Mouse (Mus musculus) adrenal gland, postnatal 14 days (tissue): ENCODE results near the gene Fastk. TPM values are rescaled to one million over a fixed set of nuclear protein-coding genes. Genes with fewer than 3 reads are reported as not detected.

Experiments used
- DNase-seq: peaks from one replicate; pipeline ENCODE4 v3.0.0; 2021; ENCODE audit warnings: mixed read lengths
- long read RNA-seq, 2 experiments: library from polyadenylated mRNA; stranded (forward); transcript quantifications; one replicate each; pipeline ENCODE4 v2.0.0; 2021
- total RNA-seq: library from RNA; stranded (reverse); gene quantifications from 2 replicates; pipeline ENCODE4 v1.2.3, GENCODE M21; 2021

Fastk gene
- 113 and 122 TPM in 2 replicates for total RNA-seq
- long read RNA-seq, experiment 1, transcript Fastk-201 (10 exons, 1,893 nt), result major isoform, 125 of 232 reads
- long read RNA-seq, experiment 1, transcript Fastk-213 (9 exons, 2,552 nt), result minor isoform, 23 of 232 reads
- long read RNA-seq, experiment 1, partial matches to known transcripts, result 18 of 232 reads
- long read RNA-seq, experiment 1, other reads (novel, unspliced or antisense), result 66 of 232 reads
- long read RNA-seq, experiment 2, transcript Fastk-213 (9 exons, 2,552 nt), result minor isoform, 18 of 200 reads
- long read RNA-seq, experiment 2, transcript Fastk-201 (10 exons, 1,893 nt), result major isoform, 117 of 200 reads
- long read RNA-seq, experiment 2, partial matches to known transcripts, result 16 of 200 reads
- long read RNA-seq, experiment 2, other reads (novel, unspliced or antisense), result 44 of 200 reads

DNA sequence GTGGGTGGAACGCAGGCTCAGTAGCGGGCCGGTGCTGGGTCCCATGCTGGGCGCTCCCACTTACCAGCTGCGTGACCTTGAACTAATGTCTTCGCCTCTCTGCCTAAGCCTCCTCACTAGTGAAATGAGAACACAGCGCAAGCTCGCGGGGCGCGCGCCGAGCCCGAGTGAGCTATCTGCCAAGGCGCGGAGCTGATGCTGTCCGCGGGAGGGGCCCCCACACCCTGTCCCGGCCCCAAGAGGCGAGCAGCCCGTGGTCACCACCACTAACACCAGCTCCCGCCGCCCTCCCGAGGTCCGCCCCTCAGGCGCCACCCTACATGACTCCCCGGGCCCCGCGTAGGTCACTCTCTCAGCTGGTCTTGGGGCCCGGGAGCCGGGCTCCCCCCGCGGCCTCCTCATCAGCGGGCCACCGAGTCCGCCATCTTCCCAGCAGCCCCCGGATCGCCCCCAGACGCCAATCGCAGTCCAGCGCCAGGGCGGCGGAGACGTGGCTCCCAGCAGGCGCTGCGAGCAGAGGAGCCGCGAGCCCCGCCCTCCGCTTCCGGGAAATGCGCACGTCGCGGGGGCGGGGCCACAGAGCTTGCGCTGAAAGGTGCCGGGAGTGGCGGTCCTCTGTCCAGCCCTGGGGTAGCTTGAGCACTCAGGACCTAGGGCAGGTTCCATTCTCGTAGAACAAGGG, at the start of gene Fastk:
Gene Fastk, minus strand, starts transcription at position 542 of the 682 bp plus-strand sequence.
- DNase-seq, result peak; percentile 96

DNA sequence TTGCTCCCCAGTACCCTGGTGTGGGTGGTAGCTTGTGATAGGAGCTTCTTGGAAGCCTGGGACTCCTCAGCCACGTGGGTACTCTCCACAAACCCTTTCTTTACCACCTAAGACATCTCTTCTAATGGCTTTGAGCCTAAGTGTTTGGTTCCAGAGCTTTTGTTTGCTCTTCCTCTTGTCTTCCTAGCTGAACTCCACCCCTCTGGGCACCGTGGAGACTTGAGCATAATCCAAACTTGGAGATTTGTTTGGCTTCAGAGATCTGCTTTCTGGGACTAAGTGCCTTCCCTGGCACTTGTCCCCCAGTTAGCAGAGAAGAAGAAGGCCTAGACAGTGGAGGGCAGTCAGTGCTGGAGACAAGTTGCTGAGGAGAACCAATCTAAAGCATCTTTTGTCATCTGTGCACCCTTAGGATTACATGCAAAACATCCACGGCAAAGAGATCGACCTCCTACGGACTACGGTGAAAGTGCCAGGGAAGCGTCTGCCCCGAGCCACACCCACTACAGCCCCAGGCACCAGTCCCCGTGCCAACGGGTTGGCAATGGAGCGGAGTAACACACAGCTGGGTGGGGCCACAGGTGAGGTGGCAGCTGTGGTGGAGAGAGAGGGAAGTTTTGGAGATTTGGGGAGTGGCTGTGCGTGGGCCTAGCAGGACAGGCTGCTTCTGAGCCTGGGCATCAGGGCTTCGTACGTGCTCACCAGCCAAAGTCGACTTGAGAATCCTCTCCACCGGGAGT, 47.6 kb upstream of the Fastk start:
- DNase-seq, result no peak

DNA sequence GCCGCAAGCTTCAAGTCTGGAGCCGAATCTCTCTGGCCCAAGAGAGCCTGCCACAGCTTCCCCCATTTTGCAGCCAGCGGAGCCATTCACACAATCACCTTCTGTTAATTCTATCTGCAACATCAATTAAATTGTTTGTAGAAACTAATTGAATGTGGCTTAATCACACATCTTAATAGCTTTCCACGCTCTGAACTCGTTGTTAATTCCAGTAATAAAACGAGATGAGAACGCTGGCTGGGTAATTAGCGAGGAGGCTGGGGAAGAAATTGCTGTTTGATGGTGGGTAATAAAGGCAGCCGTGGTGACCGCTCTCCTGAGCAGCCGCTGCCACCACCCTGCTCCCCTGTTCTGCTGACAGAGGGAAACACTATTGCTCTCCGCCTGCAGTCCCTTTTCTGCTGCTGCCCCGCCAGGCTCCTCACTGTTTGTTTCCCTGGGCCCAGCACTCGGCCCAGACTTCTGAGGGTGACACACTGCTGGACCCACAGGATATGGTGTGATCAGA, 45.4 kb upstream of the Fastk start:
- no peak for DNase-seq

DNA sequence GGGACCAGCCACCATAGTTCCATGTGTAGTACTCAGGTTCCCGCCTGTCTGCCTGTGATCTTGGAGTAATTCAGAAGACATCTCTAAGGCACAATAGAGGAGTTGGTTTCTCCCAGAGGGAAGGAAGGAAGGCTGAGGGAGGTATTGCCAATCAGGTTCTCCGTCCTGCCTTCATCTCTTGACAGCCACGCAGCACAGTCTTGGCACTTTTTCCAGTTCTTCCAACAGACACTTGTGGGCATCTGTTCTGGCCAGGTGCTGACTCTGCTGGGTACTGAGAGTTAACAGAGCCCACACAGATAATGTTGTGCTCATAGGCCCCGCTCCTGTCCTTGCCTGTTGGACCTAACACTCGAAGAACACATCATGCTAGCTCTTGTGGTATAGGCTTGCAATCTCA, 41.7 kb upstream of the Fastk start:
- no peak for DNase-seq

DNA sequence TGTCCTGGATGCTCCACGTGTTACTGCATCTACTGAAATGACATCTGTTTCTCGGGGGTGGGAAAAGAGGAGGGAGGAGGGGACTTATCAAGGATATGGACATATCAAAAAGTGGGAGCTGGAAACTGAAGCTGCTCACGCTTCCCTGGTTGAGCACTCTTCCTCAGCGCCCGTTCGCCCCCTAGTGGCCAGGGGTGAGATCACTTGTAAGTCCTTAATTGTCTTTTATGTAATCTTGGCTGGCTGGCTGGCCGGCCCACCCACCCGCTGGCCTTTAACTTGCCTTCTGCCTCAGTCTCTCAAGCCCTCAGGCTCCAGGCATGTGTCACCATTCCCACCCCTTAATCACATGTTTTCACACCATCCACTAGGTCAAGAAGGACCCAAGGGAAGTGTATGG, 41.0 kb upstream of the Fastk start:
- DNase-seq, result peak; percentile 92

DNA sequence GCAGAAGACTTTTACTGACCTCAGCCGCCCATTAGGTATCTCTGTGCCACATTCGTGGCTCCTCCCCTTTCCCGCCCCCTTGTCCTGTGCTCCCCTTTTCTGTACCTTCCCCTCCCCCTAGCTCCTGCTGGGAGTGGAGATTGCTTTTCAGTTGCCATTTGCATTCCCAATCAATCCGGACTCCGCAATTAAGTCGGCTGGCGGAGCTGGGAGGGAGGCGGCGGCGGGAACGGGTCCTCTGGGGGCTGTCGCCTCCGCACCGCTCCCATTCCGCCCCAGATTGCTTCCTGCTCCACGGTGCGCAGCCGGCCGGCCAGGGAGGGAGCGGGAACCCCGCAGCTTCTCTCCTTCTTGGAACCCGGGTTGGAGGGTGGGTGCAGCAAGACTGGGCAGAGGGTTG, 39.9 kb upstream of the Fastk start:
- DNase-seq, result no peak

DNA sequence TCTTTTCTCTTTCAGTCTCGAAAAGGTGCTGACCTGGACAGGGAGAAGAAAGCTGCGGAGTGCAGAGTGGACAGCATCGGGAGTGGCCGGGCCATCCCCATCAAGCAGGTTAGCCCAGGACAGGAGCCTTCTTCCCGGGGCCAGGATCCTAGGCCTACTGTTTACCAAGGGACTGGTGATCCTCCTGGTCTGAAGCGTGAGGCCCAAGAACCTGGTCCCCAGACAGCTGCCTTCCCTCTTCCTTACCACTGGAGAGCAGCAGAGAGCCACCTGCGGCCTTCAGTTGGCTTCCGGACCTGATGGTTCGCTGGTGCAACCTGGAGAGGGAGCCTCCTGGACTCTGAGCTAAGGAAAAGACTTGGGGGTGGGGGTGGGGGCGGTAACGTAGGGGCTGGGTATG, 38.2 kb upstream of the Fastk start:
- DNase-seq, result peak; percentile 81

DNA sequence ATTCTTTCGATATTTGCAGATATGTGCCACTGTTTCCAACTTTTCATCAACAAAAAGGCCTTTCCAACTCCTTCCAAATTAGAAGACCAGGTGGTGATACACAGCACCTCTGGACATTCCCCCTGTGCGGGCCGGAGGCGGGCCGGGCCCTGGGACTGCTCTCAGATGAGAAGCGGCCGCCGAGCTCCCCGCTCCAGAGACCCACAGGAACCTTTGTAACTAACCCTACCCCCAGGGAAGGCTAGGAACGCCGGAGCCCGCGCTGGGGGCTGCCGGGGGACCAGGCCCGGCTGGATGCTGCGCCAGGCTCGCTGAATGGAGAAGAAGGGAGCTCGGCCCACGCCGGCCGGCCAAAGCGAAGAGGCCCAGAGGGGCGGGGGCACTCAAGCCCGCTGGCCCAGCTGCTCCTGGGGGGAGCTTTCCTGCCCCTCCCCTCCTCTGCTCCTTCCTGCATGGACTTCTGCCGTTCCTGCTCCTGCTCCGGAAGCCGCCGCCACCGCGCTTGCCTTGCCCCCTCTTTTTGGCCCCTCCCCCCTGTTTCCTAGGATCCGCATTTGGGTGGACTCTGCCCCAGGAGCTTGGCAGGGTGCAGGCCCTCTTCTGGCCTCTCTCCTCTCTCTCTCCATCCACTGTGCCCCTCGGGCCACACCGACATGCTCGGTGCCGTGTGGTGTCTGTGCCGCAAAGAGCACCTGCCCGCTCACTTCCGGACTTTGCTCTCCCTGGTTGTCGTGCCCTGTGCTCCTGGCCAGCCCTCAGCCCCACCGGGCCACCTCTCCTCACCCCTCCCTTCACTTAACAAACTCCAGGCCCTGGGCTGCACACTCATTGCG, 37.4 kb upstream of the Fastk start:
- no peak for DNase-seq

DNA sequence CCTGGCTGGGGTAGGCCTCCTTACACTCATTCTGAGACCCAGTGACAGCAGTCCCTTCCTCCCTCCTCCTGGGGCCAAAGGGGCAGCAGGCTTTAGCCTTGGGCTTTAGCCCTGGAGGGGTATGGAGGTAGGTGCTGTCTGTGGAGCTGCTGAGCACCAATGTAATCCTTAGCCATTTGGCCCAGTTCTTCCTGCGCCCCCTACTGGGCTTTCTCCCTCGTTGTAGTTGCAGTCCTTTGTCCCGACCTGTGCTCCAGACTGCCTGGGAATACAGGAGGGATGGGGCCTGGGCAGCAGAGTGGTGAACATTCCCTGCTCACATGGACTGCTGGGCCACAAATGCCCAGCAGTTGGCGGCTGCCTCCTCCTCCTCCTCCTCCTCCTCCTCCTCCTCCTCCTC, 36.6 kb upstream of the Fastk start:
- DNase-seq, result peak; percentile 82

DNA sequence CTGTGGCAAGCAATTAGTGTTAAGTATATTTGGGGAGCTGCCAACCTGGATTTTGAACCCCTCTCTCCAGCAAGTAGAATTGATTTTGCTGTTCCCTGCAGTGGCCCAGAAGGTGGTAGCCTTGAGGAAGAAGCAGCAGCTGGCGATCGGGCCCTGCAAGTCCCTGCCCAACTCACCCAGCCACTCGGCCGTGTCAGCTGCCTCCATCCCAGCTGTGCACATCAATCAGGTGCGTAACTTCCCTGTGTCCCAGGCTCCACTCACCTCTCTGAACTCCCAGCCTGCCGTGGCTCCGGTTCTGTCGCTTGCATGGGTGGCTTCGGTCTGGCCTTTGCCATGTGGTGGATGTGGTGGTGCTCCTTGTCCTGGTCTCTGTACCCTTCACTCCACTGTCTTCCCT, 32.8 kb upstream of the Fastk start:
- no peak for DNase-seq

DNA sequence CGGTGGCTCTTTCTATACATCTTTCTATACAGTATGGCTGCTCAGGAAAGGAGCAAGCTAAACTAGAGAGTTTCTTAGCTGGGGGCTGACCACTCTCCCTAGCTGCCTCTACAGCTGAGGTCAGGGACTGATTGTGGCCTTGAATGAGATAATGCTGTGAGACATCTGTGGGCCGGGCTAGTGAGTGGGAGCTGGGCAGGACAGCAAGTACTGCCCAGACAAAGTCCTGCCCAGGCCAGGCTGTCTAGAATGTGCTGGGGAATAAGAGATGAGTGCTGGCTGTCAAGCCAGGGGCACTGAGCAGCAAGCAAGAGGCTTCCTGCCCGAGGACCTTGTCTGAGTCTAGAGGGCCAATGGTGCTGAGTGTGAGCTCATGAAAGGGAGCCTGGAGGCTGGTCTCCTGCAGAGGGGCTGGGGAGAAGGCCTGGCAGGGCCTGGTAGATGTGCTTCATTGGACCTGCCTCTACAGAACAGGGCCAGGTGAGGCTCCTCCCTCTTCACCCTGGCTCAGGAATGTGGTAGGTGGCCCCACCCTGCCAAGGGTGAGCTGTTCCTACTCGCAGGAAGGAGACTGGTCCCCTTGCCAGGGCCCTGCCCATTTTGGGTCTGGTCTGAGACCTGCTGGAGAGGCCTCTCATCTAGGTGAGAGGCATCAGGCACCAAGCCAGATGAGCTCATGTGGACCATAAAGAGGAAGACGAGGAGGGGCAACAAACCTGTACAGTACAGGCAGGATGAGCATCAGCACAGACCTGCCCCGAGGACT, 30.6 kb upstream of the Fastk start:
- peak; percentile 83 for DNase-seq

DNA sequence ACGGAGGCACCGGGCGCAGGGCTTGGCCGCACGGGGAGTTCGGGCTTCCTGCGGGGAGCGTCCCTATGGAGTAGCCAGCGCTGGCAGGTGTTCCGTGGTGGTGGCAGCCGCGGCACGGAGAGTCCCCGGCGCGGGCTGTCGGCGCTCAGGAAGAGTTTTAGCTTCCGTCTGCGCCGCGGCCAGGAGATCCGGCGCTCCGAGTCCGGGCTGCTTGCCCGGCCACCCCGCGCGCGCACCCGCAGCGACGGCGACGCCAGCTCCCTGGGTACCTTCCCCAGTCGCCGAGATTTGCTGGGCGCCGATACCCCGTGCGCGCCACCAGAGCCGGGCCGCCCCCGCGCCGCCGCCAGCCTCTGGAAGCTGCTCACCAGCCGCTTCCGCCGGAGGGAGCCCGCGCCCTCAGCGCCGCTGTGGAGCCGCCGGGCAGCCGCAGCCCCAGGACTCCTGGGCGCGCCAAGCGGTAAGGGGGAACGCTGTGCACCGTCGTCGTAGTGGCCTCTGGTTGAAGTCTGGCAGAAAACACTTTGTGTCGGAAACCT, 29.7 kb upstream of the Fastk start:
- DNase-seq, result peak; percentile 83

DNA sequence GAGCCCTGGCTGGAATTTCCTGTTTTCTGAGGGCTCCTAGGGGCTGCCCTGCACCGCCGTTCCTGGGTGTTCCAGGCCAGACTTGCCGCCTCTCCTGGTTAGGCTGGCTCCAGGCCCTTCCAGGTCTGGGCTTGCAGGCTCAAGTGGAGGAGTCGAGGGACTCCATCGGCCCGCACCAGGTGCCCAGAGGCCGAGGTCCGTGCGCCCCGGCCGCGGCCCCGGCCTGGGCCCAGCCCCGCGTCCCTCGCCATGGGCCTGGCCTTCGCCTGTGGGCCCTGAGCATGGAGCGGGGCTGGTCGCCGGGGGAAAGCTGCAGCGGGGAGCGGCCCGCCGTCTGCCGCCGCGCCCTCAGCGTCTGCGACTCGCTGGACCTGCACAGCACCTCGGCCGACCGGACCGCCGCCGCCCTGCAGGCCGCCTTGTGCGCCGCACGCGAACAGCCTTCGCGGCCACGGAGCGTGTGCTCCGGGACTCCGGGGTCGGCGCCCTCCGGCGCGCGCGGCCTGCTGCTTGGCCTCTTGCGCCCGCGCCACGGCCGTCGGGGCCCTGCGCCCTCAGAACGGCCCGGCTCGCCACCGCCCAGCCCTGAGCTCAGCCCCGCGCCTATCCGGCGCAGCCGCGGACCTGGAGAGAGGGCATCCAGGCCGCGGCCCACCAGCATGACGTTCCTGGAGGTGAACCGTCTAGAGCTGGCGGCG, 29.1 kb upstream of the Fastk start:
- peak; percentile 46 for DNase-seq

DNA sequence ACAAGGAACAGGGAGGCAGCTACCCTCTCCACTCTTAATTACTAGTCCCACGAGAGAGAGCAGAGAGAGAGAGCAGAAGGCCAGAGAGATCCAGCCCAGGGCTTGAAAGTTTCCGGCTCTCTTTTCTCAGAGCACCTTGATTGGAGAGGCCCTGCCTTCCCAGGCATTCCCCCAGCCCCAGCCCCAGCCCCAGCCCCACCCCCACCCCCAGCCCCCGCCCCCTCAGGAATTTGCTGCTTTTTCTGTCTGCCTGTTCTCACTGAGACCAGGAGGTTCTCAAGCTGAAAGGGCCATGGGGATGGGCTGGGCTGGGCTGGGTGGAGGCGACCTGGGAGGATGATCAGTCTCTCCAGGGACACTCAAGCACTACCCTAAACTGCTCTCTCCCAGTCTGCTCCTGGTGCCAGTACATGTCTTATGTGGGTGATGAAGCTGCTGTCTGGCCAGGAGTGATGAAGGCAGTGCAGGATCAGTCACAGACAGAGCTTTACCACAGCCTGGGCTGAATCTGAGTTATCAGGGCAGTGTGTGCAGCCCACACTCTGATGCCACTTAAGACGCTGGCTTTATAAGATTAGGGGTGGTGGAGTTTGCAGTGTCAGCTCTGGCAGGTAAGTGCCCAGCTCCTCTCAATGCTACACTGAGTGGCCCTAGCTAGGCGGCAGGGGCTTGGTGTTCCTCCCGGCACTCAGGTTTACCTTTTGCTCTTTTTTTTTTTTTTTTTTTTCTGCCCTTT, 28.0 kb upstream of the Fastk start:
- DNase-seq, result no peak

DNA sequence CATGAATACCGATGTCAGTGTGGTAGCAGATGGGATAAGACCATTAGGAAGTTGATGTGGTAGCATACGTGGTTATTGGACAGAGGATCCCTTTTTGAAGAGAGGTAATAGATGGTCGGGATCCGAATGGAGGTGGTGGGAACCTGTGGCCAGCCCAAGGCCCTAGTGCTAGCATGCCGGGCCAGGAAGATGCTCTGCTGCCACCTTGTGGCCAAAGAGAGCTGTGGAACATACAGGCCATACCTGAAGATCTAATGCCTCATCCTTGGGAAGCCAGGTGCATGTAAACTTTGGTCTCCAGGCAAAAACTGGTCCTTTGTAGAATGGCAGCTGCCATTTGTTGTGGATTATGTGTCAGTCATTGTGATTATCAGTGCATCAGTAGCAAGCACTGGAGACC, 25.5 kb upstream of the Fastk start:
- DNase-seq, result peak; percentile 87

DNA sequence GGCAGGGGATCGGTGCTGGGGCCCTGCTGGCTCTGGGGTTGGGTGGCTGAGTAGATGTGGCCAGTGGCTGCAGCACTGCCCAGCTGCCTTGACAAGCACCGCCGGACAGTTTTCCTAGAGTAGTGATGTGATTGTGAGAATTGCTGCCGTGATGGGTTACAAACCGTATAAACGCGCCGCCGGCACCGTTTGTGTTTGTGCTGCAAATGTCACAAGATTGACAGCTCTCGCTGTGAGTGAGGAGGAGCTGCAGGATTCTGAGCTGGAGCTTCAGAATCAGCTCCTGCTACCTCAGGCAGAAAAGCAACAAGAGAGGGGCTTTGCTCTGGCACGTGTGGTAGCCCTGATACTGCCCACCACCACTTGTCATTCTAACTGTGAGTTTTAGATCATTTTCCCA, 21.7 kb upstream of the Fastk start:
- no peak for DNase-seq

DNA sequence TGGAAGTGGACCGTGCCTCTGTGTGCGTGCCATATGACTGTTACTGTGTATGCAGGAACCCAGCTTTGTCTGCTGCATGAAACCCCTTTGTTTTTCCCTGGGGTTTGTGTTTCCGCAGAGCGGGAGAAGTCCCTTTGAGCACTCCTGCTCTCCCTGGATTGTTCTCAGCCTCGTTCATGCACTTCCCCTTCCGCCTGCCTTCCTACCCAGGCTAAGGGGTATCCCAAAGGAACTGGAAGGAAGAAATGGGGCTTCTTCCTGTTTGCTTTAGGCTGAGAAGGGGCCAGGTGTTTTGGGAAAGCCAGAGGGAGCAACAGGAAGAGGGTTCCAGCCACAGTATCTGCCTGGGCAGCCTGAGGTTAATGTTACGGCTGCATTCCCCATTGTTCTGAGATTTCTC, 10.5 kb upstream of the Fastk start:
- no peak for DNase-seq

DNA sequence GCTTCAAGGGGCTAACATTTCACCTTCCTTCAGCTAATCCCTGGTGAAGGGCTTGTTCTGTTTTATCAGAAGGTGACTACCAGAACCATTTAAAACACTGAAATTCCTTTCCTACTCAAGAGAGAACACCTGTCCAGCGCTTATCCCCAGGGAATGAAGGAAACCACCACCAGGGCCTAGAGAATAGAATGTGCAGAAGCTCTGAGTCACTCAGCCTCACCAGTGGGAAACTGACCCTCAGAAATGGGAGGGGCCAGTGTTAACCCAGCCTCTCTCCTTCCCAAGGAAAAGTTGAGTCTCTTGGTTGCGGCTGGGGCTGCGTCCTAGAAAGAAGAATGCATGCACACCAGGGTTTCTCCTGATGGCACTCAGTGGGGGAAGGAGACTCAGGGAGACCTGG, 10.0 kb upstream of the Fastk start:
- DNase-seq, result peak; percentile 64

DNA sequence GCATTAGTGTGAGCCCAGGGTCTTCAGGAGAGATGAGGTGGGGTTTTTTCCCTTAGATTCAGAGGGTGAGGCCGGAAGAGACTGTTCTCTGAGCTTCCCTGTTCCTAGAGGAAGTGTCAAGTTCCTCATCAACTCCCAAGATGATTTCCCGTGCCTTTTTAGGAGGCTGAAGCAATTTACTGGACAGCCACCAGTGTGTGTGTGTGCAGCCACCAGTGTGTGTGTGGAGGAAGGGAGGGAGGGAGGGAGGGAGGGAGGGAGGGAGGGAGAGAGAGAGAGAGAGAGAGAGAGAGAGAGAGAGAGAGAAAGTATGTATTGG, 8.9 kb upstream of the Fastk start:
- no peak for DNase-seq
